Mouse (Mus musculus) cortical plate, adult 2 months (tissue): Measurements from ENCODE around the gene Ndufv3.

Experiments used
- CTCF ChIP-seq: fragments of 200-500 bp; IDR thresholded peaks from 2 replicates; pipeline ENCODE4 v1.5.1; 2011; ENCODE audit warnings: mild to moderate bottlenecking, control low read depth, low read length; ENCODE audit not compliant: insufficient read depth; ENCODE audit errors: extremely low read depth
- POLR2A ChIP-seq: fragments of 200-500 bp; IDR thresholded peaks from 2 replicates; pipeline ENCODE4 v1.6.1; 2011; ENCODE audit warnings: mild to moderate bottlenecking, low read length, control low read depth; ENCODE audit not compliant: insufficient read depth; ENCODE audit errors: extremely low read depth

DNA sequence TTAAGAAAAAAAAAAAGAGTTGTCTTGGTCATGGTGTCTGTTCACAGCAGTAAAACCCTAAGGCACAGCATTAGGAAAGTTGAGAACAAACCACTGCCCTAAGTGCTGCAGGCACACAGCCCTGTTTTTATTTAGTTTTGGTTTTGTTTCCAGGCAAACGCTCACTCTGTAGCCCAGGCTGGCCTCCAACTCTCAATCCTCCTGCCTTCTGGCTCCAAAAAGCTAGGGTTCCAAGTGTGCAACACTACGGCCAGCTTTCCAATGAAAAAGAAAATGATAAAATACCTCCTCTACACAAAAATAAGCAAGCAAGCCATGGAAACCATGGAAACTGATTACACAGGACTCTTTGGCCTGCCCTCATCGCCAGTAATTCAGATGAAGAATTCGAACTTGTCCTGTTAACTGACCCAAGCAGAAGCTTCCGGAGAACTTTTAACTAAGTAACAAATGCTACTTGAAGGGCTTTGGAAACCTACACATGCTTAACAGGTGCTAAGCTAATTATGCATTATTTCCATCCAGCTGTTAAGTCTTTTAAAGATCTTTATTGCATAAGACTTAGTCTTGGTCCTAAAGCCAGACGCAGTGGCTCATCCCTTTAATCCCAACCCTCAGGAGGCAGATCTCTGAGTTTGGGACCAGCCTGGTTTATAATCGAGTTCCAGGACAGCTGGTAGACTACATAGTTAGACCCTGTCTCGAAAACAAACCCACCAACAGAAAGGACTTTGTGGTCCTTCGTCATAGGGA lies 26.7 kb downstream of the Ndufv3 start:
- TF ChIP-seq CTCF (no peak), POLR2A (no peak)
